Mouse (Mus musculus): ENCODE measurements at regions not wholly inside any gene's neighbourhood (a gene's known extent, or its start where the extent isn't known, plus 50 kb on each side); places are given as distances from the start of the nearest gene placed in this dataset.
A peak's percentile ranks its signal among the peaks of the same experiment; 100 is the strongest.

- DNase-seq (ENCODE audit: low read depth, low spot score), result no peak
These were observed 459.4 kb downstream of the Pros1 start for GRCm38 (mm10) chr16:63313544-63313943.

- DNase-seq (ENCODE audit: low read depth, low spot score), result no peak
These were observed 465.5 kb downstream of the Pros1 start for GRCm38 (mm10) chr16:63319602-63320001.

GRCm38 (mm10) chr16:63351511-63352125, 497.5 kb downstream of the Pros1 start:
- no peak for DNase-seq (ENCODE audit: low read depth, low spot score)

GRCm38 (mm10) chr16:63369868-63370267, 494.1 kb downstream of the Epha3 start:
- no peak for DNase-seq (ENCODE audit: low read depth, low spot score)

- DNase-seq (ENCODE audit: low read depth, low spot score), result no peak
These were observed 492.7 kb downstream of the Epha3 start for GRCm38 (mm10) chr16:63371275-63371674.

GRCm38 (mm10) chr16:63404976-63405375, 459.0 kb downstream of the Epha3 start:
- DNase-seq (ENCODE audit: low read depth, low spot score), result no peak

GRCm38 (mm10) chr16:63412656-63413055, 451.3 kb downstream of the Epha3 start:
- no peak for DNase-seq (ENCODE audit: low read depth, low spot score)

GRCm38 (mm10) chr16:63452301-63452700, 411.7 kb downstream of the Epha3 start:
- peak; percentile 3 for DNase-seq (ENCODE audit: low read depth, low spot score)

- no peak for DNase-seq (ENCODE audit: low read depth, low spot score)
These were observed 397.4 kb downstream of the Epha3 start for GRCm38 (mm10) chr16:63466615-63467014.

- no peak for DNase-seq (ENCODE audit: low read depth, low spot score)
These were observed 395.1 kb downstream of the Epha3 start for GRCm38 (mm10) chr16:63468851-63469250.
